Mouse (Mus musculus) forebrain, embryonic 11.5 days (tissue): Measurements from ENCODE around the gene Uap1. TPM values are rescaled to one million over a fixed set of nuclear protein-coding genes. Genes with fewer than 3 reads are reported as not detected.

Experiments used
- ATAC-seq: fragments of 200-750 bp; cut with Nextera tagmentation; replicated peaks from 2 replicates; pipeline ENCODE4 v1.8.0; 2017; ENCODE audit warnings: moderate TSS enrichment; ENCODE audit not compliant: low FRiP score
- DNase-seq: peaks from one replicate; pipeline ENCODE4 v3.0.0-alpha.2; 2017; ENCODE audit warnings: low spot score
- H3K27ac ChIP-seq: fragments of 300-500 bp; sonication (generic); 2 replicates; pipeline ENCODE4 v1.5.1; 2014; ENCODE audit warnings: low read depth, low read length
- H3K27me3 ChIP-seq: fragments of 300-500 bp; sonication (generic); 2 replicates; pipeline ENCODE4 v1.6.1; 2014; ENCODE audit warnings: mild to moderate bottlenecking, low read length, mixed read lengths; ENCODE audit not compliant: control insufficient read depth, insufficient read depth
- H3K36me3 ChIP-seq: fragments of 300-500 bp; sonication (generic); 2 replicates; pipeline ENCODE4 v1.6.1; 2014; ENCODE audit warnings: mild to moderate bottlenecking, low read length, moderate library complexity, mixed read lengths; ENCODE audit not compliant: control insufficient read depth, insufficient read depth
- H3K4me1 ChIP-seq: fragments of 300-500 bp; sonication (generic); replicated peaks from 2 replicates; pipeline ENCODE4 v1.6.1; 2014; ENCODE audit warnings: low read length, mixed read lengths; ENCODE audit not compliant: control insufficient read depth, insufficient read depth
- H3K4me2 ChIP-seq: fragments of 300-500 bp; sonication (generic); 2 replicates; pipeline ENCODE4 v1.6.1; 2014; ENCODE audit warnings: low read depth, mild to moderate bottlenecking, low read length, moderate library complexity, mixed read lengths; ENCODE audit not compliant: severe bottlenecking
- H3K4me3 ChIP-seq: fragments of 300-500 bp; sonication (generic); 2 replicates; pipeline ENCODE4 v1.5.1; 2014; ENCODE audit warnings: low read depth, low read length
- H3K9ac ChIP-seq: fragments of 300-500 bp; sonication (generic); 2 replicates; pipeline ENCODE4 v1.6.1; 2014; ENCODE audit warnings: low read length
- H3K9me3 ChIP-seq: fragments of 300-500 bp; sonication (generic); 2 replicates; pipeline ENCODE4 v1.6.1; 2016; ENCODE audit warnings: low read length, mixed read lengths; ENCODE audit not compliant: control insufficient read depth
- WGBS: fragments of 180-500 bp; shearing (Covaris S2); extraction: QIAGEN DNeasy Blood & Tissue Kit; methylation state at CpG from one replicate; pipeline ENCODE4 v1.1.7; 2014; 5-methylcytosine and 5-hydroxymethylcytosine counted together
- polyA plus RNA-seq: library from polyadenylated mRNA; unstranded; fragments of >200 nt; fragmentation: Nextera tagmentation; extraction: Ambion mirVana; gene quantifications from 2 replicates; pipeline ENCODE4 v1.2.1, GENCODE M21; 2014

Gene Uap1
- polyA plus RNA-seq, 1 experiment from 2014 or later = 65.7 TPM

DNA sequence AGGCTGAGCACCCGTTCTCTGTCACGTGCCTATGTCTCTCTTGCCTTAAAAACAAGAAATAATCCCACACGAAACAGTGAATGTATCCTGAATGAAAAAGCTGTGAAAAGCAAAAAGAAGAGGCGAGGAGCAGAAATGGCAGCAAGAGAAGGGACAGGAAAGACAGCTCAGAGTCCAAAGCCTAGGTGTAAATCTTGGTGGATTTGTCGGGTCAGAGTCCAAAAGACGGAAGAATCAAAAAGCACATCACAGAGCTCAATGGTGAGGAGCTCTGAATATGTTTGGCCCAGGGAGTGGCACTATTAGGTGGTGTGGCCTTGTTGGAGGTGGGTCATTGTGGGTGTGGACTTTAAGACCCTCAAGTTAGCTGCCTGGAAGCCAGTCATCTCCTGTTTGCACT, 31.6 kb upstream of the Uap1 start:
- Histone ChIP-seq H3K27me3 (no peaks in the 10 kb centered on the region), H3K36me3 (peaks cover 13% of the 10 kb centered on the region), H3K9me3 (no peaks in the 10 kb centered on the region), H3K4me2 (no peak overlapping the region), H3K9ac (no peak overlapping the region), H3K4me3 (no peak overlapping the region), H3K4me1 (no peaks in the 10 kb centered on the region), H3K27ac (no peak overlapping the region)
- DNase-seq (no peak), ATAC-seq (no peak)
- 94% methylated on average over 6 of the region's 6 CpGs for WGBS

DNA sequence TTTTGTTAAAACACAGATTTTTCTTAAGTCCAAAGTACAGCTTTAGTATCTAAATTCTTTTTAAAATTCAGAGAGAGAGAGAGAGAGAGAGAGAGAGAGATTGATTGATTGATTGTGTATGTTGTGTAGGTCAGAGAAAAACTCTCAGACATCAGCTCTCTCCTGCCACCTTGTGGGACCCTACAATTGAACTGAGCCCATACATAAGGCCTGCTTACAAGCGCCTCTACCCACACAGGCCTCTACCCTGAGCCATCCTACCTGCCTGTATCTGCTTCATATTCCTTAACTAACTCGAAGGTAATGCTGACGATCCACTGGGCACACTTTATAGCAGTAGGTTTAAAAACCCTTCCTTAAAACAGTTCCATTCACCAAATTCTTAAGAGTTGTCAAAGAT, 25.6 kb upstream of the Uap1 start:
- no peak overlapping the region for H3K27ac ChIP-seq
- H3K9ac ChIP-seq = no peak overlapping the region
- no peak overlapping the region for H3K4me3 ChIP-seq
- no peak overlapping the region for H3K4me2 ChIP-seq
- ATAC-seq = no peak
- H3K36me3 ChIP-seq = peaks cover 7% of the 10 kb centered on the region
- no peak for DNase-seq
- H3K27me3 ChIP-seq = no peaks in the 10 kb centered on the region
- H3K9me3 ChIP-seq = no peaks in the 10 kb centered on the region
- no peaks in the 10 kb centered on the region for H3K4me1 ChIP-seq
- 74% methylated on average over 3 of the region's 3 CpGs for WGBS

DNA sequence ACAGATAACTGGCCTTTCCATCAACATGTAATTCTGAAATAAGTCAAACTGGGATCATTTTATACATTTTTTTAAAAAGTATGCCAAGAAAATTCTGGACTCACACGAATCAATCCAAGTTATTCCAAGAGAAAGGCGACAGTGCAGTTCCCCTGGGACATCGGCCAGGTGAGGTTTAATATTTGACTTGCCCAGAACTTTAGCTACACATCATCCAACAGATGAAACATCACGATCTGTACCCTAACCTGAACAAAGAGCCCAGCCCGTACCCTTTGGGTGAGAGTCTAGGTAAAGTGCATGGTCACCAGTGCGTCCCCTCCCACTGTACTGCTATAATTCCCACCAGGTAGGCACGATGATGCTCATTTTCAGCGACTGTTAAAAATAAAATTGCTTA, 21.5 kb upstream of the Uap1 start:
- H3K4me2 ChIP-seq = no peak overlapping the region
- H3K27me3 ChIP-seq = no peaks in the 10 kb centered on the region
- DNase-seq (no peak), ATAC-seq (no peak)
- 93% methylated on average over 8 of the region's 8 CpGs for WGBS
- H3K27ac ChIP-seq = no peak overlapping the region
- H3K9me3 ChIP-seq = no peaks in the 10 kb centered on the region
- peaks cover 3% of the 10 kb centered on the region for H3K36me3 ChIP-seq
- H3K4me1 ChIP-seq = no peaks in the 10 kb centered on the region
- no peak overlapping the region for H3K4me3 ChIP-seq
- no peak overlapping the region for H3K9ac ChIP-seq

DNA sequence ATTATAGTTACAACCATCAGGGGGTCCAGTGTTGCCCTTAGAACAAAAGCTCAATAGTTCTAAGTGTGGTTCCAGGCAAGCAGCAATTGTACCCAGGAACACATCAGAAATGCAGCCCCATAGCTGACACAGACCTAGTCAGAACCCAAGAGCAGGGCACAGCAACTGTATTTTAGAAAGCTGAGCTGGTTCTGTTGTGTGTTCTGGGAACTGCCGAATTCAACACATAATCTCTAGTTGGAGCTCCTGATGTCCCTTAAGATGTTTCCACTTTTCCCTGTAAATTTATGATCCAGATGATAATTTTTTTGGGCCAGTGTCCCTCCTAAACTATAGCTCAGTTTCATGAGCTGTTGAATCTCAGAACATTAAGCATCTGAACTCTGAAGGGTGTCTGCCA, 17.2 kb upstream of the Uap1 start:
- no peaks in the 10 kb centered on the region for H3K27me3 ChIP-seq
- no peak overlapping the region for H3K9ac ChIP-seq
- H3K4me2 ChIP-seq = no peak overlapping the region
- H3K9me3 ChIP-seq = no peaks in the 10 kb centered on the region
- ATAC-seq (no peak), DNase-seq (no peak)
- WGBS = 85% methylated on average over 1 of the region's 1 CpGs
- H3K4me3 ChIP-seq = no peak overlapping the region
- no peaks in the 10 kb centered on the region for H3K4me1 ChIP-seq
- no peaks in the 10 kb centered on the region; the same call in 1 of the 2 replicates for H3K36me3 ChIP-seq
- H3K27ac ChIP-seq = no peak overlapping the region

DNA sequence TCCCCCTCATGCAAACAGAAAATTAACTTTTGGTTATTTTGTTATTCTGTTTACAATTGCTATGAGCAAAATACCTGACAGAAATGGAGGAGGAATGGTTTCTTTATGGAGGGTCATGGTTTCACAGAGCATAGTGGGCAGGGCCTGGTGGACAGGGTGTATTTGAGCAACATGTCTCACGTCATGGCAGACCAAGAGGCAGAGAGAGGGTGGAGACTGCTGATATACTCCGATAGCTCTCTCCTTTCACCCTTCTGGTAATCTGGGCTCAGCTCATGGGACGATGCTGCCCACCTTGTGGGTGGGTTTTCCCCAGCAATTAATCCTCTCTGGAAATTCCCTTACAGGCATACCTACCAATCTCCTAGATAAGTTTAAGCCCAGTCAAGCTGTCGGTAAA, 15.5 kb upstream of the Uap1 start:
- H3K27me3 ChIP-seq = no peaks in the 10 kb centered on the region
- H3K9ac ChIP-seq = no peak overlapping the region
- H3K4me3 ChIP-seq = no peak overlapping the region
- no peak overlapping the region for H3K27ac ChIP-seq
- H3K4me2 ChIP-seq = no peak overlapping the region
- H3K4me1 ChIP-seq = no peaks in the 10 kb centered on the region
- no peak for ATAC-seq
- H3K9me3 ChIP-seq = no peaks in the 10 kb centered on the region
- 86% methylated on average over 4 of the region's 4 CpGs for WGBS
- no peak for DNase-seq
- H3K36me3 ChIP-seq = no peaks in the 10 kb centered on the region; the same call in 1 of the 2 replicates

DNA sequence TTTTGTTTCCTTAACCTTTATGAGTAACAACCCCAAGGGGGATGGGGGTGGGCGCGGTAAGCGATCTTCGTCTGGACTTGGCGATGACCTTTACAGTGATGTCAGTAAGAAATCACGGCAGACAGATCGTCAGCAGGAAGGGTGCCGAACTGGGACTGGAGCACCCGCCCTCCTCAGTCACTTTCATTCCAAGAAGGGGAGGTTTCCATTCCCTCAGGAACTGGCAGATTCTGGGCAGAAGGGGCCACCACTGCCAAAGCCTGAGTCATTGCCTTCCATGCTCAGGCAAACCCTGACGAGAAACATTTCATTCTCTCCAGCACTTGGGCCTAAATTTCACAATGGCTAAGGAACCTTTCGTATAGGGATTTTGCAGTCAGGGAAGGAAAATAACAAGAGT, 13.8 kb upstream of the Uap1 start:
- Histone ChIP-seq H3K9me3 (no peaks in the 10 kb centered on the region), H3K4me3 (no peak overlapping the region), H3K27ac (no peak overlapping the region), H3K9ac (no peak overlapping the region), H3K4me1 (no peaks in the 10 kb centered on the region), H3K4me2 (no peak overlapping the region), H3K27me3 (no peaks in the 10 kb centered on the region), H3K36me3 (no peaks in the 10 kb centered on the region)
- whole genome bisulfite sequencing = 87% methylated on average over 11 of the region's 11 CpGs
- DNase-seq = no peak
- no peak for ATAC-seq

DNA sequence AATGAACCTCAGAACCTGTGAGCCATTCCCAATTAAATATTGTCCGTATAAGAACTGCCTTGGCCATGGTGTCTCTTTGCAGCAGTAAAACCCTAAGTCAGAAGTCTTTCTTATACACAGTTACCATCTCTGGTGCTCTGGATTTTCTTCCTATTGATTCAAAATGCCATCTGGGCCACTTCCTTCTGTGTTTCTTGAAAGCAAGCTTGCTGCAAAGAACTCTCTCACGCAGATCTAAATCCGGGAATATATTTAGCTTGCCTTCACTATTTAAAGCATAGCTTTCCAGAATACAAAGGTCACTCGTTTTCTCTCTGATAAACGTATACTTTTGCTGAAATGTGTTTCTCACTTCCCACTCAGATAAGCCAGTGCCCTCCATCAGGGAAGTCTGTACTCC, 11.8 kb upstream of the Uap1 start:
- no peak for DNase-seq
- WGBS = 89% methylated on average over 5 of the region's 5 CpGs

DNA sequence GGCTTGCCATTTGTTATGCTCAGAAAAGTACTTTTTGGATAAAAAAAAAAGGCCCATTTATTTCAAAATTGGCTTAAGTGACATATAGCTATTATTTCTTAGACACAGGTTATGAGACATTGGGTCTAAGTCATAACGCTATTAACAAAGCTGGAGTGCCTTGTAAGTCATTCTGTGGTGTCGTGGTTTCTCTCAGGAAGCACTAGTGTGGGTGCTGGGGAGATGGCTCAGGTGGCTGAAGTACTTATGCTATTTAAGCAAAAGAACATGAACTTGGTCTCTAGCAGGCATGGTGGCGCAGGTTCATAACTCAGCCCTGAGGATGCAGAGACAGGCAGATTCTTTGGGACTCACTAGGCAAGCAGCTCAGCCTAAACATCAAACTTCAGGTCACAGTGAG, 10.4 kb upstream of the Uap1 start:
- 90% methylated on average over 3 of the region's 3 CpGs for WGBS
- H3K27me3 ChIP-seq = no peaks in the 10 kb centered on the region
- H3K4me1 ChIP-seq = no peaks in the 10 kb centered on the region
- no peak overlapping the region for H3K9ac ChIP-seq
- no peaks in the 10 kb centered on the region for H3K9me3 ChIP-seq
- DNase-seq = no peak
- H3K4me3 ChIP-seq = no peak overlapping the region
- H3K27ac ChIP-seq = no peak overlapping the region
- no peak overlapping the region for H3K4me2 ChIP-seq
- no peak for ATAC-seq
- H3K36me3 ChIP-seq = no peaks in the 10 kb centered on the region

More for the DNA sequence above, 11.8 kb upstream of the Uap1 start:
- H3K4me1 ChIP-seq = no peaks in the 10 kb centered on the region
- H3K27me3 ChIP-seq = no peaks in the 10 kb centered on the region
- no peak overlapping the region for H3K27ac ChIP-seq
- H3K9me3 ChIP-seq = no peaks in the 10 kb centered on the region
- H3K36me3 ChIP-seq = no peaks in the 10 kb centered on the region
- ATAC-seq = no peak
- H3K9ac ChIP-seq = no peak overlapping the region
- H3K4me3 ChIP-seq = no peak overlapping the region
- no peak overlapping the region for H3K4me2 ChIP-seq

DNA sequence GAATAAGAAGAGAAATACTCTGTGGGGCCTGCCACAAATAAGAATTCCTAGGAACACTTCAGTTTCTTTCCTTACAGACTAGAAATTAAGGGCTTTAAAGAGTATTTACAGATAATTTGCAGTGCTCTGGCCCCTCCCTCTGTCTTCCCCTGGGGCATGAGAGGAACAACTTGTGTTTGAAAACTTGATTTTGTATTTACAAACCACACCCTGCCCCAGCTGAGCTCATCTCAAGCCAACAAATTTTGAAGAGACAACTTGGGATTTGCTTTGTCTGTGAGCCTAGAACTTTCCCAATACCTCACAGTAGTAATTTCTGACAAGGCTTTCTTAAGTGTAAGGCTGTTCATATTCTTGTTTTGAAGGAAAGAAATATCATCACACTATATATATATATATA, 7.9 kb upstream of the Uap1 start:
- H3K4me1 ChIP-seq = no peaks in the 10 kb centered on the region
- no peak overlapping the region for H3K9ac ChIP-seq
- H3K27me3 ChIP-seq = no peaks in the 10 kb centered on the region
- H3K36me3 ChIP-seq = no peaks in the 10 kb centered on the region
- H3K4me3 ChIP-seq = no peak overlapping the region
- no peaks in the 10 kb centered on the region for H3K9me3 ChIP-seq
- H3K4me2 ChIP-seq = no peak overlapping the region
- no peak overlapping the region for H3K27ac ChIP-seq
- no peak for ATAC-seq
- DNase-seq = no peak
